Mouse (Mus musculus): ENCODE results near the gene Dynlt3. TPM values are rescaled to one million over a fixed set of nuclear protein-coding genes. Genes with fewer than 3 reads are reported as not detected.

The Dynlt3 gene
- 1.0 and 1.9 TPM in 2 replicates for polyA plus RNA-seq (2012)

- TF ChIP-seq GATA1 (IDR thresholded peaks at IDR 0.05; ENCODE audit: low read length): no peak
Measured at GRCm38 (mm10) chrX:9662391-9663111, at the start of gene Dynlt3. Dynlt3 (minus strand) TSS chrX:9663003.

DNA sequence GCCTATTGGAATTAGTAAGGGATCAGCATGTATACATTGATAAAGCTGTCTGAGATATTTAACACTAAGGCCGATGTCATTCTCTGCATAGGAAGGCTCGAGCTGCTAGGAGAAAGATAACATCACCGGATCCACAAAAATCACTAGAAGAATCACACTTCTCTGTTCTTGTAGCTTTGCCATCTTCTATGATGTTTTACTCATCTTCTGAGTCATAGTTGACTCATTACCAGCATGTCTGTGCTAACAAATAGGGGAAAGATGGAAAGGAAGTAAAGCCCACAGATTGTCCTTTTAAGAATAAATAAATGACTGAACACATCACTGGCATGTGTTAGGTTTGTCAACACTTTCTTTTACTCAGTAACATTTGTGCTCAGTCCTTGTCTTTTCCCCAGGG, 37.0 kb upstream of the Dynlt3 start:
- TF ChIP-seq GATA1 (IDR thresholded peaks at IDR 0.05; ENCODE audit: low read length): no peak

DNA sequence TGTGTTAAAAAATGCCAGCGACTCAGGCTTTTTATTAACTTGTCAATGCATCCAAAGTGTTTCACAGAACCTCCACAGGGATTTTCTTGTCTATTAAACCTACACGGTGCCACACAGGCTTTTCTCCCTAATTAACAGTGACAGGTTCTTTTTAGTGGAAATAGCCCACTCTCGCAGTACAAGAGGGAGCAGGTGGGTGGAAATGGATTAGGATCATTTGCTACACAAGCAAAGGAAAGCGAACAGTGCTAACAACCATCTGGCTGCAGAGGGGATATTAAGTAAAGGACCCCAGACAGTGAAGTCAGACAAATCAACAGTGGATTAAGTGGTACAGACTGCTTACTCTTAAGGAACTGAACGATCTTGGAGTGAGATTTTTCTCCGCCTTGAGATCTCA, 33.2 kb upstream of the Dynlt3 start:
- no peak for TF ChIP-seq GATA1 (IDR thresholded peaks at IDR 0.05; ENCODE audit: low read length)

DNA sequence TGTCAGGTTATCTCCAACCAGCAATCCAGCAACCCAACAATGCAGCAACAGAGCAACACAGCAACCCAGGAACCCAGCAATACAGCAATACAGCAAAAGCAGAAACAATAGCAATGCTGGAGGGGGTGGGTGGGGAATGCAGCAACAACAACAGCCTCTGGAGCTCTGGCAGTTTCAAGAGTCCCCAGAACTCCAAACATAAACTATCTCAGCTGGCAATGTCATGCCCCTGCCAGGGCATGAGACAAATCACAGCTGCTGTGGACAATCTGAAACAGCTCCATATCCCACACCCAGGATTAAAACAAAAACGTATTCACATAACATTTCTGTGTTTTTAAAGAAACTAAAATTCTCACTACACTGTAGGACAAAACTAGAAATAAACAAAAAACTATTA, 9.2 kb upstream of the Dynlt3 start:
- TF ChIP-seq GATA1 (IDR thresholded peaks at IDR 0.05; ENCODE audit: low read length): no peak

GRCm38 (mm10) chrX:9671418-9671817, 8.6 kb upstream of the Dynlt3 start:
- no peak for TF ChIP-seq GATA1 (IDR thresholded peaks at IDR 0.05; ENCODE audit: low read length)

GRCm38 (mm10) chrX:9652806-9653205, 10.0 kb downstream of the Dynlt3 start:
- TF ChIP-seq GATA1 (IDR thresholded peaks at IDR 0.05; ENCODE audit: low read length): no peak

Other genes starting within 250 kb of the Dynlt3 start
- gene Cybb, start 175.2 kb downstream of the Dynlt3 start, polyA plus RNA-seq (2012): not detected in 2 replicates
- gene H2al1o, start 90.6 kb downstream of the Dynlt3 start, polyA plus RNA-seq (2012): not detected in 2 replicates
- not detected in 2 replicates for gene Hypm, start 183.9 kb upstream of the Dynlt3 start, polyA plus RNA-seq (2012)
- not detected in 2 replicates for gene H2al3, start 186.7 kb upstream of the Dynlt3 start, polyA plus RNA-seq (2012)
- 0.06 and 0.09 TPM in 2 replicates for gene Sytl5, start 222.6 kb upstream of the Dynlt3 start, polyA plus RNA-seq (2012)

Measured in G1E-ER4 (cell line).